Mouse (Mus musculus): ENCODE measurements around the gene Epha1. TPM values are rescaled to one million over a fixed set of nuclear protein-coding genes. Genes with fewer than 3 reads are reported as not detected.

Gene Epha1
- polyA plus RNA-seq, 1 experiment, result not detected

- TF ChIP-seq POLR2A (IDR thresholded peaks at IDR 0.05; ENCODE audit: borderline replicate concordance, low read depth, low read length), result no peak
- TF ChIP-seq CTCF (IDR thresholded peaks at IDR 0.05; ENCODE audit: low read depth, low read length), result no peak
- Histone ChIP-seq H3K27ac (ENCODE audit: insufficient read depth, low read depth, low read length) (peak within 1 kb of the TSS; percentile 70), H3K4me3 (ENCODE audit: insufficient read depth, low read length) (peak within 1 kb of the TSS; percentile 68), H3K4me1 (ENCODE audit: control insufficient read depth, insufficient read depth, low read length) (peaks cover 36% of the 10 kb centered on the region)
Measured at GRCm38 (mm10) chr6:42349426-42350020, 23.5 kb downstream of the Epha1 start, which contains the start of gene Zyx. Gene Zyx, plus strand, starts transcription at chr6:42349630.

DNA sequence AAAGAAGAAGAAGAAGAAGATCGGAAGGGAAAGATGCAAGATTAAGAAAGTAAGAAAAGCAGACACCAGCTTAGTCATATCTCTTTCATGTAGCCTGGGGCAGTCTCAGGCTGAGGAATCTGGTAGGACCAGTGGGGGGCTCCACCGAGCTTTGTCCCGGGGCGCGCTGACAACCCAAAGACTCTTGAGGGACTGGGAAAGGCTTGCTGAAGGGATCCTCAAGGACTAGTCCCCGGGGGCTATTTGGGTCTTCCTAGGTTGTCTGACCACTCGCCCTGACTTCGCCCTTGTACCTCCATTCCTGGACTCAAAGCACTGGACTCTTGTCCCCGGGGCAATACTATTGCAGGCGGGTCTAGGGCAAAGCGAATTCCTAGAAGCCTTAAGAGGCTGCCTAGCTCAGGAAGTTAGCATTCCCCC is 24.1 kb downstream of the Epha1 start:
- TF ChIP-seq CTCF (IDR thresholded peaks at IDR 0.05; ENCODE audit: low read depth, low read length) (peak; percentile 47; the same call in 1 of the 2 replicates), POLR2A (IDR thresholded peaks at IDR 0.05; ENCODE audit: borderline replicate concordance, low read depth, low read length) (no peak)
- Histone ChIP-seq H3K4me3 (ENCODE audit: insufficient read depth, low read length) (peak overlapping the region; percentile 68), H3K4me1 (ENCODE audit: control insufficient read depth, insufficient read depth, low read length) (peaks cover 37% of the 10 kb centered on the region), H3K27ac (ENCODE audit: insufficient read depth, low read depth, low read length) (peak overlapping the region; percentile 70)

GRCm38 (mm10) chr6:42348281-42349005 is 24.6 kb downstream of the Epha1 start:
- Histone ChIP-seq H3K27ac (ENCODE audit: insufficient read depth, low read depth, low read length) (no peak overlapping the region), H3K4me3 (ENCODE audit: insufficient read depth, low read length) (no peak overlapping the region), H3K4me1 (ENCODE audit: control insufficient read depth, insufficient read depth, low read length) (peaks cover 35% of the 10 kb centered on the region)
- TF ChIP-seq CTCF (IDR thresholded peaks at IDR 0.05; ENCODE audit: low read depth, low read length), result no peak
- no peak for TF ChIP-seq POLR2A (IDR thresholded peaks at IDR 0.05; ENCODE audit: borderline replicate concordance, low read depth, low read length)

DNA sequence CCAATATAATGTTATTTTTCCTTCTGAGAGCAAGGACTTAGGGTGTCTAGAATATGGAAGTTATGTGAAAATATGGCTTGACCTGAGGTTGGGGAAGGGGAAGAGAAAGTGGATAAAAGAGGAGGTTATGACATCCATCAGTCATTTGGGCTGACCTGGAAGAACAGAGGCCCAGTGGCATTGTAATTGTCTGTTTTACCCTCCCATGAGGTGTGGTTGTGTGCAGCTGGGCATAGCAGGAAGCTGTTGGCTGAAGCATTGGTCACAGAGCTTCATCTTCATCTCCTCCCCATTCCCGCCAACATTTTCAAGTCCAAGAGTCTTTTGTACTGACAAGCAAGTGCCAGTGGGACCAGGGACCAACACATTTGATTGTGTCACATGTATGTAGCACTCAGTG is 28.8 kb downstream of the Epha1 start:
- Histone ChIP-seq H3K27ac (ENCODE audit: insufficient read depth, low read depth, low read length) (peak overlapping the region; percentile 35), H3K4me1 (ENCODE audit: control insufficient read depth, insufficient read depth, low read length) (peaks cover 15% of the 10 kb centered on the region), H3K4me3 (ENCODE audit: insufficient read depth, low read length) (no peak overlapping the region)
- TF ChIP-seq POLR2A (IDR thresholded peaks at IDR 0.05; ENCODE audit: borderline replicate concordance, low read depth, low read length), result no peak
- TF ChIP-seq CTCF (IDR thresholded peaks at IDR 0.05; ENCODE audit: low read depth, low read length), result no peak

DNA sequence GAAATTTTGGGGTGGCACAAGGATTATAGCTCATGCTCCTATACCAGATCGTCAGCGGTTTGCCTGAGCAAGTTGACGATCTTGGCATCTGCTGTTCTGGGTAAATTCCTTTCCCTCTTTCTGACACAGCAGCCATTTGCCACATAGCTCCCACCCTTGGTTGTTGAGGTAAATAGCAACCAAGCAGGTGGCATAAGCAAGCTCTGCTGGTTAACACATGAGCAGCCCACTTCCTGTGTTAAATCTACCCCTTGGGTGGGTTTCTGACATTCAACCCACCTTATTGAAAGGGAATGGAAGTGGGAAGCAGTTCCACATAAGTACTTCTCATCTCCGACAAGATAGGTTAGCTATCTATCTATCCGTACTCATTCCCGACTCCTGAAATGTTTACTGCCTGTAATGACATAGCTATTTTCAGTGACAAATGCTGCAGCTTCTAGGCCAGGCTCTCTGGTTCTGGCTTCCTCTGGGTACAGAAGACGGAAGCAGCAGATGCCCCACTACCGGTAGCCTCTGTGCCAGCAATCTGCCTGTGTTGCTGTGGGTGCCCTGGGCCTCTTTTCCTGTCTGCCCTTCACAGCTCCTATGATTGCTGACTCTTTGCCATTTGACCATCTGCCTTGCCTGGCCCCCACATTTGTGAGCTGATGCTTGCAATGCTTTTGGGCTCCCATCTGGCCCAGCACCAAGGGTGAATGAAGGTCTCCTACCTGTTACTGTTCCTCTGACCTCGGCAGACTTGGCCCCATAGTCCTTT is 29.5 kb downstream of the Epha1 start:
- peak overlapping the region; percentile 35; the same call in 1 of the 2 replicates for H3K27ac ChIP-seq (ENCODE audit: insufficient read depth, low read depth, low read length)
- H3K4me3 ChIP-seq (ENCODE audit: insufficient read depth, low read length), result no peak overlapping the region
- peaks cover 15% of the 10 kb centered on the region for H3K4me1 ChIP-seq (ENCODE audit: control insufficient read depth, insufficient read depth, low read length)
- TF ChIP-seq CTCF (IDR thresholded peaks at IDR 0.05; ENCODE audit: low read depth, low read length) (no peak), POLR2A (IDR thresholded peaks at IDR 0.05; ENCODE audit: borderline replicate concordance, low read depth, low read length) (no peak)

GRCm38 (mm10) chr6:42342171-42342570 is 30.9 kb downstream of the Epha1 start:
- H3K27ac ChIP-seq (ENCODE audit: insufficient read depth, low read depth, low read length), result no peak overlapping the region

GRCm38 (mm10) chr6:42339981-42340380 is 33.1 kb downstream of the Epha1 start:
- Histone ChIP-seq H3K27ac (ENCODE audit: insufficient read depth, low read depth, low read length) (no peak overlapping the region), H3K4me3 (ENCODE audit: insufficient read depth, low read length) (no peak overlapping the region), H3K4me1 (ENCODE audit: control insufficient read depth, insufficient read depth, low read length) (peaks cover 15% of the 10 kb centered on the region)
- TF ChIP-seq CTCF (IDR thresholded peaks at IDR 0.05; ENCODE audit: low read depth, low read length), result no peak

More at GRCm38 (mm10) chr6:42342171-42342570, 30.9 kb downstream of the Epha1 start:
- TF ChIP-seq CTCF (IDR thresholded peaks at IDR 0.05; ENCODE audit: low read depth, low read length) (no peak), POLR2A (IDR thresholded peaks at IDR 0.05; ENCODE audit: borderline replicate concordance, low read depth, low read length) (no peak)
- Histone ChIP-seq H3K4me1 (ENCODE audit: control insufficient read depth, insufficient read depth, low read length) (peaks cover 15% of the 10 kb centered on the region), H3K4me3 (ENCODE audit: insufficient read depth, low read length) (no peak overlapping the region)

- TF ChIP-seq CTCF (IDR thresholded peaks at IDR 0.05; ENCODE audit: low read depth, low read length), result no peak
- TF ChIP-seq POLR2A (IDR thresholded peaks at IDR 0.05; ENCODE audit: borderline replicate concordance, low read depth, low read length), result no peak
Measured at GRCm38 (mm10) chr6:42339189-42339588, 33.9 kb downstream of the Epha1 start.

DNA sequence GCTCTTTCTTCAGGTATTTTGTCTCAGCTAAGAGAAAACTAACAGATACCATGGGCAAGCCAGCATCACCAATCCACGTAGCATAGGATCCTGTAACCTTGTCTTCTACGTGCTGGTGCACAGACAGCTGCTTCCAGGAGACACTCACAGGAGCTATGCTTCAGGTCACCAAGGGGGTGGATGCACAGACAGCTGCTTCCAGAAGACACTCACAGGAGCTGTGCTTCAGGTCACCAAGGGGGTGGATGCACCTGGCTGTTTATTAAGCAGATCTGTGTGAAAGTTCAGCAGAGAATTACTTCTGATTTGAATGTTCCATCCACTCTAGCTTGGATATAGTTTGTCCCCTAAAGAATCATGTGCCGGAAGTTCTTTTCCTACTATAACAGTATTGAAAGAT is 42.1 kb downstream of the Epha1 start:
- no peak for TF ChIP-seq CTCF (IDR thresholded peaks at IDR 0.05; ENCODE audit: low read depth, low read length)
- TF ChIP-seq POLR2A (IDR thresholded peaks at IDR 0.05; ENCODE audit: borderline replicate concordance, low read depth, low read length), result no peak
- H3K4me3 ChIP-seq (ENCODE audit: insufficient read depth, low read length), result no peak overlapping the region
- no peak overlapping the region for H3K27ac ChIP-seq (ENCODE audit: insufficient read depth, low read depth, low read length)
- H3K4me1 ChIP-seq (ENCODE audit: control insufficient read depth, insufficient read depth, low read length), result no peaks in the 10 kb centered on the region

More at GRCm38 (mm10) chr6:42339189-42339588, 33.9 kb downstream of the Epha1 start:
- Histone ChIP-seq H3K4me3 (ENCODE audit: insufficient read depth, low read length) (no peak overlapping the region), H3K4me1 (ENCODE audit: control insufficient read depth, insufficient read depth, low read length) (peaks cover 9% of the 10 kb centered on the region), H3K27ac (ENCODE audit: insufficient read depth, low read depth, low read length) (no peak overlapping the region)
